Mouse (Mus musculus): Measurements from ENCODE around the gene Six4. TPM values are rescaled to one million over a fixed set of nuclear protein-coding genes. Genes with fewer than 3 reads are reported as not detected.

The Six4 gene
- polyA plus RNA-seq, 1 experiment from 2014 or later, result 13.5 TPM

DNA sequence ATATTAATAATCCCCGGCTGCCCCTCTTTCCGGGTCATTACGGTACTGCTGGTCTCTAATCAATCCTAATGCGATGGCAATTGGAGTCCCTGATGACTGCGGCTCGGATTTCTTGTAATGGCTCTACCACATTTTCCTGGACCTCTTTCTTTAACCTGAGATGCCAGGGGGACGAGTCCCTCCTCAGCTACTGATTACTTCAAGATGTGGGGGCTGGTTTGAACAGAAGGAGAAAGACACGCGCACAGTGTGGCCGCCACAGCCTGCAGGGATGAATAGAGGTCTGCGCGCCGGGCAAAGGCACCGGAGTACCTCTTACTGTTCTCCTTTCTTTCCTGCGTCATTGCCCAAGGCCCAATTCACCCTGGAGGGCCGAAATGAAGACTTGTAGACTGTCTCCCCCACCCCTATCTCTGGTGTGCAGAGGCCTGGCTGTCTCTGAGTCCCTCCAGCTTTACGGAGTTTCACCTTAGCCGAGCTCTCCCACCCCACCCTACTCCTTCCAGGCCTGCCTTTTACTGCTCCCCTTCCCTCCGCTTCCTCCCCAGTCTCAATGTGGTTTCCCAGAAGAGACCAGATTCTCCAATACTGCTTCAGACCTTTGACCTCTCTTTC, 61.1 kb downstream of the Six4 start:
- peak overlapping the region; percentile 95 for H3K27ac ChIP-seq
- no peaks in the 10 kb centered on the region for H3K36me3 ChIP-seq
- ATAC-seq (ENCODE audit: insufficient number of reproducible peaks, insufficient read depth, low FRiP score, low TSS enrichment), result peak; percentile 59
- H3K9ac ChIP-seq, result peak overlapping the region; percentile 66; the same call in 1 of the 2 replicates
- WGBS, result 2% methylated on average over 19 of the region's 19 CpGs
- H3K27me3 ChIP-seq, result peaks cover 18% of the 10 kb centered on the region; the same call in 1 of the 2 replicates
- peak overlapping the region; percentile 59 for H3K4me3 ChIP-seq
- H3K4me1 ChIP-seq, result peaks cover 64% of the 10 kb centered on the region
- H3K4me2 ChIP-seq (replicated peaks), result peak overlapping the region; percentile 85
- H3K9me3 ChIP-seq, result no peaks in the 10 kb centered on the region

DNA sequence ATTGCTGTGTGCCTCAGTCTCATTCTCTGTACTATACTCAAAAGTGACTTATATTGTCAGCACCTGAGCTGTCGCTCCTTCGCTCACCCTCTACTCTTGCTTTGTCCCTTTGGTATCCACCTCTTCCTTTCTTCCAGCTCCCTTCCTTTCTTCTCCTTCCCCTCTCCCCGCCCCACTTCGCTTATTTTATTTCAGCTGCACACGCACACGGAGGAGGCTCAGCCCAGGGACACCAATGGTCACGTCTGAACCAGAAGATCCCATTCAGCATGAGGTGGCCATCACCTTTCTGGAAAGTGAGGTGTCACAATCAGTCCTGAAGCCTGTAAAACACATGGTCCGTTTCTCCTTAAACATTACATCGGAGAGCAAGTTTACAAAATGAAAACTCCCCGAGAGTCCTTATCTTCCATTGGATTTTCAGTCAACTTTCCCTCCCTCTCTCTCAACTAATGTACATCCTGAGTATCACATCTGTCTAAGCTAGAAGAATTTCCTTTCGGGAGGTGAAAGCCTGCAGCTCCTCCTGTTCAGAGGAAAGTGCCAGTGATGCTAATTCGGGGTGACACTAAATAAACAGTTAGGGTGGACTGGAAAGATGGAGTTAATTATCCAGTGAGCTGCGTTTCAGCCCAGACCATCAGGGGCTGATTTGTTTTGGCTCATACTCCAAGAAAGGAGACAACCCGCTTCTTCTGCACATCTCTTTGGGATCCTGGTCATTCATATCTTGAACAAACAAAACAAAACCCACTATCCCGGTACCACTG, 62.3 kb downstream of the Six4 start:
- Histone ChIP-seq H3K4me3 (peak overlapping the region; percentile 13), H3K9ac (no peak overlapping the region), H3K9me3 (no peaks in the 10 kb centered on the region), H3K4me1 (peaks cover 71% of the 10 kb centered on the region), H3K27ac (peak overlapping the region; percentile 79), H3K36me3 (no peaks in the 10 kb centered on the region), H3K4me2 (replicated peaks) (peak overlapping the region; percentile 46), H3K27me3 (peaks cover 19% of the 10 kb centered on the region; the same call in 1 of the 2 replicates)
- under 1% methylated on average over 15 of the region's 15 CpGs for WGBS
- ATAC-seq (ENCODE audit: insufficient number of reproducible peaks, insufficient read depth, low FRiP score, low TSS enrichment), result no peak

DNA sequence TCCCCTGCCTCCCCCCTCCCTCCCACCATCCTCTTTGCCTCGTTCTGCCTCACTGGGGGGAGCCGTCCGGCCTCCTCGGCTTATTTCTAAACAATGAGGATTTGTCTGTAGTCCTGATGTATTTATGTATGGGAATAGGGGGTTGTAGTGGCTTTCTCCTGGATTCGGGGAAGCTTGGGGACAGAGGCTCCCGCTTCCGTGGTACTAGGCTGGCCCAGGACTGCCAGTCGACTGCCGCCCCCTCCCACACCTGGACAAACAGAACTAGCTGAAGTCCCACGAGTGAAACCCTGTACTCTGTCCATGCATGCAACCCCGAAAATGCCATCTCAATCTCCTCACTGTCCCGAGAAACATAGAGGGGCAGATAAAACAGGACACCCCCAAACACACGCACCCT, 63.0 kb downstream of the Six4 start:
- no peaks in the 10 kb centered on the region for H3K36me3 ChIP-seq
- peak overlapping the region; percentile 46 for H3K4me2 ChIP-seq (replicated peaks)
- peak overlapping the region; percentile 13 for H3K4me3 ChIP-seq
- peak overlapping the region; percentile 79 for H3K27ac ChIP-seq
- no peaks in the 10 kb centered on the region for H3K9me3 ChIP-seq
- H3K27me3 ChIP-seq, result peaks cover 19% of the 10 kb centered on the region; the same call in 1 of the 2 replicates
- no peak for ATAC-seq (ENCODE audit: insufficient number of reproducible peaks, insufficient read depth, low FRiP score, low TSS enrichment)
- H3K4me1 ChIP-seq, result peaks cover 67% of the 10 kb centered on the region
- H3K9ac ChIP-seq, result no peak overlapping the region
- WGBS, result 2% methylated on average over 12 of the region's 13 CpGs

Other genes starting within 250 kb of the Six4 start
- 5.8 and 8.3 TPM in 2 replicates for gene Six6, start 173.6 kb downstream of the Six4 start, polyA plus RNA-seq (2016; fragmentation: Nextera tagmentation; extraction: Ambion mirVana)
- 7.5 and 10.3 TPM in 2 replicates for gene 4930447C04Rik, start 172.7 kb downstream of the Six4 start, polyA plus RNA-seq (2016; fragmentation: Nextera tagmentation; extraction: Ambion mirVana)
- gene Six1, start 59.6 kb downstream of the Six4 start, polyA plus RNA-seq (2016; fragmentation: Nextera tagmentation; extraction: Ambion mirVana), result 73.0 and 75.3 TPM in 2 replicates
- gene Mnat1, start 10.3 kb upstream of the Six4 start, polyA plus RNA-seq (2016; fragmentation: Nextera tagmentation; extraction: Ambion mirVana), result 39.5 and 41.6 TPM in 2 replicates
- 18.1 and 18.6 TPM in 2 replicates for gene Trmt5, start 173.3 kb upstream of the Six4 start, polyA plus RNA-seq (2016; fragmentation: Nextera tagmentation; extraction: Ambion mirVana)
- 15.0 and 17.2 TPM in 2 replicates for gene Slc38a6, start 173.3 kb upstream of the Six4 start, polyA plus RNA-seq (2016; fragmentation: Nextera tagmentation; extraction: Ambion mirVana)